Mouse (Mus musculus) small intestine, adult 2 months (tissue): ENCODE results near the gene Cd55b.

ENCODE experiments used
- CTCF ChIP-seq: fragments of 200-500 bp; IDR thresholded peaks from 2 replicates; pipeline ENCODE4 v1.5.1; 2012; ENCODE audit warnings: low read depth, mild to moderate bottlenecking, control low read depth, inconsistent platforms, low read length, moderate library complexity, mixed read lengths; ENCODE audit not compliant: insufficient replicate concordance, insufficient read length; ENCODE audit errors: extremely low read depth
- POLR2A ChIP-seq: fragments of 200-500 bp; IDR thresholded peaks from 2 replicates; pipeline ENCODE4 v1.6.1; 2012; ENCODE audit warnings: low read depth, mild to moderate bottlenecking, control low read depth, inconsistent platforms, low read length, moderate library complexity

DNA sequence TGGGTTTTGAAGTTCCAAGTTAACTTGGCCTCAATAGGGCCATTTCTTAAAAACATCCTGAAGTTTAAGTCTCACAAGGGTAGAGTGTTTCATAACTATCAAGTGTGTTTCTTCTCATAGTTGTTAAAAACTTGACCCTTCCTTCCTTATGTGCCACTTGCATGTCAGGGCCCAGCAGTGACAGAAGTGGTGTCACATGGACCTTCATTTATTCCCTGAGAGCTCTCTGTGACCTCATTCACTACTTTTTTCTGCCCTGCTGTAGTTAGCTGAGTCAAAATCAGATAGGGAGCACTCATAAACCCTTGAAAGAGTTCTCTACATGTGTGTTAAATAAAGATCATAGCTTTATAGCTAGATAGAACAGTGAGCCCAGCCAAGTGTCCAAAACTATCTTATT, 41.4 kb upstream of the Cd55b start:
- no peak for TF ChIP-seq POLR2A
- TF ChIP-seq CTCF: no peak
